Mouse (Mus musculus): ENCODE measurements at regions not wholly inside any gene's neighbourhood (a gene's known extent, or its start where the extent isn't known, plus 50 kb on each side); places are given as distances from the start of the nearest gene placed in this dataset.

- H3K27ac ChIP-seq (ENCODE audit: insufficient read depth, low read depth), result no peak overlapping the region
- no peaks in the 10 kb centered on the region for H3K4me1 ChIP-seq (ENCODE audit: control insufficient read depth in 1 of 2, insufficient read depth in 2 of 2)
- H3K4me2 ChIP-seq (ENCODE audit: insufficient read depth, low read depth, poor library complexity, severe bottlenecking), result no peak overlapping the region
- H3K4me3 ChIP-seq (replicated peaks in 1 of 3; ENCODE audit: low read depth in 2 of 3, low read length in 2 of 3, poor library complexity in 1 of 3), result no peak overlapping the region
- H3K9me3 ChIP-seq (replicated peaks; ENCODE audit: low read length), result no peaks in the 10 kb centered on the region
- H3K9ac ChIP-seq (ENCODE audit: insufficient read depth, low read depth), result no peak overlapping the region
- in situ Hi-C loops (cut with MboI; ENCODE audit: low pct_ligation_motif_present, low pct_unique_long_range_greater_than_20kb, low sequenced_read_pairs), result no loop called here
- H3K79me2 ChIP-seq (replicated peaks; ENCODE audit: control insufficient read depth, extremely low read depth, insufficient read depth, poor library complexity, severe bottlenecking), result no peaks in the 10 kb centered on the region
- H3K36me3 ChIP-seq (replicated peaks in 1 of 2; ENCODE audit: control insufficient read depth in 1 of 2, insufficient read depth in 1 of 2, low read length in 1 of 2), result no peaks in the 10 kb centered on the region
- no peaks in the 10 kb centered on the region for H3K27me3 ChIP-seq (replicated peaks)
- no peak for TF ChIP-seq JUN (IDR thresholded peaks at IDR 0.05; ENCODE audit: insufficient read depth, low read depth, low read length)
- no peak for DNase-seq (ENCODE audit: extremely low read depth)
- dilution Hi-C loops (cut with MboI; ENCODE audit: extremely low pct_ligation_motif_present, extremely low pct_unique_long_range_greater_than_20kb, low sequenced_read_pairs), result no loop called here
Observed at GRCm38 (mm10) chr4:70619636-70620287, 85.0 kb upstream of the Megf9 start.

- Histone ChIP-seq H3K79me2 (replicated peaks; ENCODE audit: control insufficient read depth, extremely low read depth, insufficient read depth, poor library complexity, severe bottlenecking) (no peaks in the 10 kb centered on the region), H3K4me3 (replicated peaks in 1 of 3; ENCODE audit: low read depth in 2 of 3, low read length in 2 of 3, poor library complexity in 1 of 3) (no peak overlapping the region), H3K27me3 (replicated peaks) (no peaks in the 10 kb centered on the region), H3K4me2 (ENCODE audit: insufficient read depth, low read depth, poor library complexity, severe bottlenecking) (no peak overlapping the region), H3K9me3 (replicated peaks; ENCODE audit: low read length) (no peaks in the 10 kb centered on the region), H3K4me1 (ENCODE audit: control insufficient read depth in 1 of 2, insufficient read depth in 2 of 2) (no peaks in the 10 kb centered on the region), H3K27ac (ENCODE audit: insufficient read depth, low read depth) (no peak overlapping the region), H3K36me3 (replicated peaks in 1 of 2; ENCODE audit: control insufficient read depth in 1 of 2, insufficient read depth in 1 of 2, low read length in 1 of 2) (no peaks in the 10 kb centered on the region), H3K9ac (ENCODE audit: insufficient read depth, low read depth) (no peak overlapping the region)
- no peak for DNase-seq (ENCODE audit: extremely low read depth)
- no peak for TF ChIP-seq POLR2A (IDR thresholded peaks at IDR 0.05; ENCODE audit: low read depth, low read length)
- TF ChIP-seq MEF2A (IDR thresholded peaks at IDR 0.05; ENCODE audit: borderline replicate concordance, low read depth, low read length), result no peak
- no peak for TF ChIP-seq MAX (IDR thresholded peaks at IDR 0.05; ENCODE audit: low read length)
- TF ChIP-seq ZC3H11A (IDR thresholded peaks at IDR 0.05; ENCODE audit: low read depth, low read length), result no peak
- no peak for TF ChIP-seq GABPA (IDR thresholded peaks at IDR 0.05; ENCODE audit: insufficient replicate concordance, low read depth, low read length)
- TF ChIP-seq TBP (conservative IDR thresholded peaks at IDR 0.05; ENCODE audit: low read depth, low read length), result no peak
- TF ChIP-seq E2F4 (IDR thresholded peaks at IDR 0.05; ENCODE audit: insufficient replicate concordance, low read depth, low read length), result no peak
- no peak for TF ChIP-seq MYC (IDR thresholded peaks at IDR 0.05; ENCODE audit: low read depth, low read length)
- TF ChIP-seq NRF1 (IDR thresholded peaks at IDR 0.05; ENCODE audit: low read depth, low read length), result no peak
- TF ChIP-seq KAT2A (IDR thresholded peaks at IDR 0.05; ENCODE audit: insufficient replicate concordance, low read length), result no peak
- TF ChIP-seq JUN (IDR thresholded peaks at IDR 0.05; ENCODE audit: insufficient read depth, low read depth, low read length), result no peak
- no peak for TF ChIP-seq SIN3A (IDR thresholded peaks at IDR 0.05; ENCODE audit: low read length)
- TF ChIP-seq RCOR1 (conservative IDR thresholded peaks at IDR 0.05; ENCODE audit: low read depth, low read length), result no peak
- no peak for TF ChIP-seq ZNF384 (IDR thresholded peaks at IDR 0.05; ENCODE audit: low read depth, low read length)
- no peak for TF ChIP-seq BHLHE40 (IDR thresholded peaks at IDR 0.05; ENCODE audit: low read depth, low read length)
- in situ Hi-C loops (cut with MboI; ENCODE audit: low pct_ligation_motif_present, low pct_unique_long_range_greater_than_20kb, low sequenced_read_pairs), result no loop called here
- dilution Hi-C loops (cut with MboI; ENCODE audit: extremely low pct_ligation_motif_present, extremely low pct_unique_long_range_greater_than_20kb, low sequenced_read_pairs), result no loop called here
Observed at GRCm38 (mm10) chr4:70615794-70616193, 81.0 kb upstream of the Megf9 start.
